Mouse (Mus musculus) small intestine, adult 2 months (tissue): ENCODE results near the gene Arsb.

Experiments used
- CTCF ChIP-seq: fragments of 200-500 bp; IDR thresholded peaks from 2 replicates; pipeline ENCODE4 v1.5.1; 2012; ENCODE audit warnings: low read depth, mild to moderate bottlenecking, control low read depth, inconsistent platforms, low read length, moderate library complexity, mixed read lengths; ENCODE audit not compliant: insufficient replicate concordance, insufficient read length; ENCODE audit errors: extremely low read depth
- POLR2A ChIP-seq: fragments of 200-500 bp; IDR thresholded peaks from 2 replicates; pipeline ENCODE4 v1.6.1; 2012; ENCODE audit warnings: low read depth, mild to moderate bottlenecking, control low read depth, inconsistent platforms, low read length, moderate library complexity

DNA sequence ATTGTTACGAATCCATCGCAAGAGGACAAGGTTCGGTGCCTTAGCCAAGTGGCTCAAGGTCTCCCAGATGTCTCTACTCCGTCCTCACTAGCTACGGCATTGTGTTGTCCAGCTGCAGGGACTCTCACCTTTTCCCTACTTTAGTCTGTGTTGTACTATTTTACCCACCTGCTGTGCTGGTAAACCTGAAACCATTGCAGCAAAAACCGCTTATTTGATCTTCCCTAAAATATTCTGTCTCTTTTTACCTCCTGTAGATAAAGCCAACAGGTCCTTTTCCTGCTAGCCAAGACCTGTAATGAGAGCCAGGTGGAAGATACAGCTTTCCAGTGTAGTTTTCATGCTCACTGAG is 58.8 kb downstream of the Arsb start:
- TF ChIP-seq CTCF: no peak
- TF ChIP-seq POLR2A: no peak
